Mouse (Mus musculus): ENCODE measurements around the gene Asic4. TPM values are rescaled to one million over a fixed set of nuclear protein-coding genes. Genes with fewer than 3 reads are reported as not detected.
A peak's percentile ranks its signal among the peaks of the same experiment; 100 is the strongest.

The Asic4 gene
- polyA plus RNA-seq, 1 experiment from 2014 or later = 0.61 TPM

DNA sequence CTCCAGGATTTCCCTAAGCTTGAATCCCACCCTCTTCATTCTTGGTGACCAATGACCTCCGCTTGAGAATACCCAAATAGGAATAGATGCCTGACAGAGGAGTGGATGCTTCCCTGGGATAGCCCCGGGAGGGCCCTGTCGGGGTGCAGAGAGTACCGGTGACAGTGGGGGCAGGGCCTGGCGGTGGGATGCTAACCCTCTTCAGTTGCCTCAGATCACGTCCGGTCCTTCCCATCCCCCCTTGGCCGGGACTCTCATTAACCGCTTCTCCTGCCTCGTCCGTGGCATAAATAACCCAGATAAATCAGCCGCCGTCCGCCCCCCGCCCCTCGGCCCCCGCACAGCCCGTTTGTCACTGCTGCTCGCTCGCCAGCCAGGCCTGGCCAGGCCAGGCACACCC, 3.6 kb upstream of the Asic4 start:
- no peak overlapping the region for H3K4me3 ChIP-seq (ENCODE audit: low read depth, low read length)
- no peaks in the 10 kb centered on the region for H3K36me3 ChIP-seq (ENCODE audit: control insufficient read depth, insufficient read depth, low read length)
- WGBS = 3% methylated on average over 19 of the region's 20 CpGs
- peaks cover 47% of the 10 kb centered on the region for H3K27me3 ChIP-seq (ENCODE audit: control insufficient read depth, insufficient read depth, low read length)
- H3K4me1 ChIP-seq (replicated peaks; ENCODE audit: control insufficient read depth, insufficient read depth, low read length) = peaks cover 57% of the 10 kb centered on the region
- DNase-seq (ENCODE audit: low spot score) (no peak), ATAC-seq (replicated peaks; ENCODE audit: low FRiP score) (no peak)
- H3K9me3 ChIP-seq (ENCODE audit: control insufficient read depth, low read length) = no peaks in the 10 kb centered on the region
- peak overlapping the region; percentile 24; the same call in 1 of the 2 replicates for H3K4me2 ChIP-seq (ENCODE audit: low read depth, low read length, severe bottlenecking)
- H3K27ac ChIP-seq (ENCODE audit: low read depth, low read length) = peak overlapping the region; percentile 21; the same call in 1 of the 2 replicates
- 0 out of 2 replicates have a peak overlapping the region, but pooled peaks have one; percentile 7 for H3K9ac ChIP-seq (ENCODE audit: low read length)

DNA sequence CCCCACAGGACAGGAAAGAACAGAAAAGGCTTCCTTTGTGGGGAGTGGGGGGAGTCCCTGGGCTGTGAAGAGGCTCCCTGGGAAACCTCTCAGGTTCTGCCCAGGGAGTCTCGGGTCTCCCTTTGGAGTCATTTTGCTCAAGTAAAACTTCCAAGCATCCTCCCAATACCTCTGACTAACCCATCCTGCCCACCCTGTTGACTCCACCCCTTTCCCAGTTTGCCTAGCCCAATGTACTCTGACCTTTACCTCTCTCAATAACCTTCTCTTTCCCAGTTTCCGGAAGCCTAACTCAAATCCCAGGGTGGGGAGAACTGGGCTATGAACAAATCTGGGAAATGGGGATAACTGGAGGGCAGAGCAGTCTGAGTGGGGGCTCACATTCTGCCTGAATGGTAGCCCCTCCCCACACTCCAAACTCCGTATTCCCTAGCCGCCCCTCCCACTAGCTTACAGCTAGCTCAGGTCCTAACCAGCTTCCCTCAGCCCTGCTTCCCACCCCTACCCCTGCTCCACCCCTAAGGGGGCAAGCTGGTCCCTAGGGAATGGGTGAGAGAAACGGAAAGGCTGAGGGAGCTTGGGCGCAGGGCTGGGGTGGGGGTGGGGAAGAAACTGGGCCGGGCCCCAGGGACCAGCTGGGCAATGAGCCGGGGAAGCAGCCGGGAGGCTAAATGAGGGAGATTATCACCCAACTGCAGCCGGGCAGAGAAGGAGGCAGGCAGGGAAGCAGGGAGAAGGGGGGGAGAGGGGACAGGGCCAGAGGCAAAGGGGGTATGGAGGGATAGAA, 2.8 kb upstream of the Asic4 start:
- Histone ChIP-seq H3K4me1 (replicated peaks; ENCODE audit: control insufficient read depth, insufficient read depth, low read length) (peaks cover 57% of the 10 kb centered on the region), H3K27ac (ENCODE audit: low read depth, low read length) (peak overlapping the region; percentile 66), H3K36me3 (ENCODE audit: control insufficient read depth, insufficient read depth, low read length) (no peaks in the 10 kb centered on the region), H3K4me2 (ENCODE audit: low read depth, low read length, severe bottlenecking) (peak overlapping the region; percentile 24; the same call in 1 of the 2 replicates), H3K27me3 (ENCODE audit: control insufficient read depth, insufficient read depth, low read length) (peaks cover 51% of the 10 kb centered on the region), H3K9me3 (ENCODE audit: control insufficient read depth, low read length) (no peaks in the 10 kb centered on the region), H3K9ac (ENCODE audit: low read length) (peak overlapping the region; percentile 24), H3K4me3 (ENCODE audit: low read depth, low read length) (no peak overlapping the region)
- DNase-seq (ENCODE audit: low spot score) = peak; percentile 72
- WGBS = 3% methylated on average over 10 of the region's 10 CpGs
- ATAC-seq (replicated peaks; ENCODE audit: low FRiP score) = 0 out of 2 replicates have a peak, but pooled peaks have one; percentile 15

DNA sequence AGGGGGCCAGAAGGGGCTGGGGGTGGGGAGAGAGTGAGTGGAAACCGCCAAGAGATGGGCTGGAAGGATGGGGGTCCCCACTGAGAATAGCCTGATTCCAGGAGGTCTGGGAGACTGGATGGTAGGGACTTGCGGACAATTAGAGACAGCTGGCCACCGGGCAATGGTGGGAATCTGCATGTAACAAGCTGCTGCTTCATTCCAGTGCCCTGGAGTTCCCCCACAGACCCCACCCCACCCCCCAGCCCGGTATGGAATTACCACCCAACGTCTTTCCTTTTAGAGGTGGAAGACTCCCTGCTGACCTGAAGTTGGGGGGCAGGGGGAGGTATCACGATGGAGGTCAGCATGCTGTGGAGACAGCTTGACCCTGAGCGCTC, 2.2 kb upstream of the Asic4 start:
- DNase-seq (ENCODE audit: low spot score) (no peak), ATAC-seq (replicated peaks; ENCODE audit: low FRiP score) (no peak)
- Histone ChIP-seq H3K9me3 (ENCODE audit: control insufficient read depth, low read length) (no peaks in the 10 kb centered on the region), H3K27me3 (ENCODE audit: control insufficient read depth, insufficient read depth, low read length) (peaks cover 53% of the 10 kb centered on the region), H3K4me3 (ENCODE audit: low read depth, low read length) (no peak overlapping the region), H3K36me3 (ENCODE audit: control insufficient read depth, insufficient read depth, low read length) (no peaks in the 10 kb centered on the region), H3K4me1 (replicated peaks; ENCODE audit: control insufficient read depth, insufficient read depth, low read length) (peaks cover 56% of the 10 kb centered on the region), H3K27ac (ENCODE audit: low read depth, low read length) (peak overlapping the region; percentile 66; the same call in 1 of the 2 replicates), H3K4me2 (ENCODE audit: low read depth, low read length, severe bottlenecking) (peak overlapping the region; percentile 24; the same call in 1 of the 2 replicates), H3K9ac (ENCODE audit: low read length) (no peak overlapping the region; the same call in 1 of the 2 replicates)
- WGBS = 0% methylated on average over 7 of the region's 7 CpGs

DNA sequence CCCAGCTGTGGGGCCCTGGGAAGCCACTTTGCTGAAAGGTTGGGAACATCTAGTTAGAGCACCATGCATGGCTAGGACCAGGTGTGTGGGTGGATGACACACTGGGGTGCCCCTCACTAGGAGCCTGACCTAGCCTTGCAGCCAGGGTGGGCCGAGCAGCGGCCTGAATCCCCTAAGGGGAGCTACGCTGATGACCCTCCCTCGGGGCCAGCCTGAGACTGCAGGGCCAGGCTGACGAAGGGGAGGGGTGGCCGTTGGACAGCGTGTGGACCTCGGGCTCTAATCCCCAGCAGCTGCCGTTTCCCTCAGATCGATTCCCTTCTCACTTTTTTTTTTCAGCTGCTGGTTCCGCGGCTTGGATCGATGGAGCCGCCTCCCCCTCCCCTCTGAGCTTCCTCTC, 1.3 kb upstream of the Asic4 start:
- Histone ChIP-seq H3K4me3 (ENCODE audit: low read depth, low read length) (no peak overlapping the region), H3K27ac (ENCODE audit: low read depth, low read length) (no peak overlapping the region), H3K9ac (ENCODE audit: low read length) (no peak overlapping the region), H3K4me1 (replicated peaks; ENCODE audit: control insufficient read depth, insufficient read depth, low read length) (peaks cover 48% of the 10 kb centered on the region), H3K4me2 (ENCODE audit: low read depth, low read length, severe bottlenecking) (no peak overlapping the region), H3K36me3 (ENCODE audit: control insufficient read depth, insufficient read depth, low read length) (no peaks in the 10 kb centered on the region), H3K27me3 (ENCODE audit: control insufficient read depth, insufficient read depth, low read length) (peaks cover 53% of the 10 kb centered on the region), H3K9me3 (ENCODE audit: control insufficient read depth, low read length) (no peaks in the 10 kb centered on the region)
- WGBS = 2% methylated on average over 13 of the region's 14 CpGs
- no peak for ATAC-seq (replicated peaks; ENCODE audit: low FRiP score)
- DNase-seq (ENCODE audit: low spot score) = no peak

DNA sequence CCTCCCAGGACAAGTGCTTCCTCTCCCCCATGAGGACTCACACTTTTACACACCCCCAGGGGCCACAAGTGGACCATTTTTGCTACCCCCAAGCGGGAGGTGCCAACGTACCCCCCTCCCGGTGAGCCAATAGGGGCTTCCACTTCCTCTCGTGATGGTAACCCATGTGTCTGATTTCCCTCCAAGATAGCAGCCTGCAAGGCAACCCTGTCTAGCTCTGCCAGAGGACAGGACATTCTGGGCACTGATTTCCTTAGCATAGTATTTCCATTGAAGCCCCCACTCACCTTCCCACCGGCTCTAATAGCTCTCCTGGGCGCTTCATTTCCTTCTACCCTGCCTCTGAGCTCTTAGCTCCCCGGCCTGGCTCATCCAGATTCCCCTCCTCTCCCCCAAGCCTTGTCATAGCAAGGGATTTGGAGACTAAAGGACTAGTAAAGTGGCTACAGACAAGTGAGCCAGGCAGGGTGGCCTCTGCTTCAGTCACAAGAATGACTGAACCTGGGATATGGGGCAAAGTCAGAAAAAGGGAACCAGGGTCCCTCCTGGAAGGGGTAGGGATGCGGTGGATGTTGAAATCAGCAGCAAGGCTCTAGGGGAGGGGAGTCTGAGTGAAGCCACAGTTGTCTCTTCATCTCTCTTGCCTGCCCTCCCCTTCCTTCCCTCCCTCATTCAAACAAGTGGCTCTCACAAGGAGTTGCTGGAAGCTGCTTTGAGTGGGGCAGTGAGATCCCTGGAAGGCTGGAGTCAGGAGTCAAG, 680 bp upstream of the Asic4 start:
- Histone ChIP-seq H3K27ac (ENCODE audit: low read depth, low read length) (no peak overlapping the region), H3K36me3 (ENCODE audit: control insufficient read depth, insufficient read depth, low read length) (no peaks in the 10 kb centered on the region), H3K4me1 (replicated peaks; ENCODE audit: control insufficient read depth, insufficient read depth, low read length) (peaks cover 44% of the 10 kb centered on the region), H3K27me3 (ENCODE audit: control insufficient read depth, insufficient read depth, low read length) (peaks cover 53% of the 10 kb centered on the region), H3K4me2 (ENCODE audit: low read depth, low read length, severe bottlenecking) (peak overlapping the region; percentile 48), H3K9me3 (ENCODE audit: control insufficient read depth, low read length) (no peaks in the 10 kb centered on the region), H3K4me3 (ENCODE audit: low read depth, low read length) (no peak overlapping the region), H3K9ac (ENCODE audit: low read length) (no peak overlapping the region)
- WGBS = 2% methylated on average over 8 of the region's 8 CpGs
- no peak for DNase-seq (ENCODE audit: low spot score)
- ATAC-seq (replicated peaks; ENCODE audit: low FRiP score) = no peak

DNA sequence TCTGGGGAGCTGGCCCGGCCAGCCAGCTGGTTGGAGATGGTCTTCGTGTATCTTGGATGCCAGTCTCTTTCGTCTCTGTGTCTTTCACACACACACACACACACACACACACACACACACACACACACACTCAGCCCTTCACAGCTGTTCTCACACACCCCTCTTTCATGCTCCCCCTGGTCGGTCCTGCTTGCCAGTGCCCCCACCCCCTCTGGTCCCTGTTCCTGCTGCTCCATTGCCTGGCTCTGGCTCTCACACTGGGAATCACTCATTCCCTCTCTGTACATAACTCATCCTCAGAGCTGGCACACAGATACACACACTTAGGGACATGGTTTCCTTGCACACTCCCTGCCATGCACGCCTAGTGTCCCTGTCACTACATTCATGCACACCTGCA, 1.7 kb downstream of the Asic4 start:
- no peak overlapping the region for H3K27ac ChIP-seq (ENCODE audit: low read depth, low read length)
- H3K4me2 ChIP-seq (ENCODE audit: low read depth, low read length, severe bottlenecking) = no peak overlapping the region
- H3K9me3 ChIP-seq (ENCODE audit: control insufficient read depth, low read length) = no peaks in the 10 kb centered on the region
- H3K4me3 ChIP-seq (ENCODE audit: low read depth, low read length) = no peak overlapping the region
- peaks cover 56% of the 10 kb centered on the region for H3K27me3 ChIP-seq (ENCODE audit: control insufficient read depth, insufficient read depth, low read length)
- H3K36me3 ChIP-seq (ENCODE audit: control insufficient read depth, insufficient read depth, low read length) = no peaks in the 10 kb centered on the region
- ATAC-seq (replicated peaks; ENCODE audit: low FRiP score) (no peak), DNase-seq (ENCODE audit: low spot score) (no peak)
- H3K9ac ChIP-seq (ENCODE audit: low read length) = no peak overlapping the region
- H3K4me1 ChIP-seq (replicated peaks; ENCODE audit: control insufficient read depth, insufficient read depth, low read length) = peaks cover 45% of the 10 kb centered on the region
- 73% methylated on average over 5 of the region's 5 CpGs for WGBS

DNA sequence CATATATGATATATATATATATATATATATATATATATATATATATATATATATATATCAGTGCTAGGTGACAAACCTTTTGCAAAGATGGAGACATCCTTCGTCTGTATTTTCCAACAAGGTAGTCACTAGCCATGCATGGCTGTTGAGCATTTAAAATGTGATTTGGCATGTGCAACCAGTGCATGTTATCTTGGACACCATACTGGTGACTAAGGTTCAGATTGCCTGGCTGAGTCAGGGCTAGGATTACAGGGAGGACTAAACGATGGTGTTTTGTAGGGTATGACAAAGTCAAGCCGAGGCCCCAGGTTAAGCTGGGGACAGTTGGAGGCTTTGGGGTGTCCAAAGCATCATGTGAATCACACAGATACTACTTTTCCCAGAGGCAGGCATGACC, 5.2 kb downstream of the Asic4 start:
- H3K9me3 ChIP-seq (ENCODE audit: control insufficient read depth, low read length) = no peaks in the 10 kb centered on the region
- DNase-seq (ENCODE audit: low spot score) (no peak), ATAC-seq (replicated peaks; ENCODE audit: low FRiP score) (no peak)
- H3K4me2 ChIP-seq (ENCODE audit: low read depth, low read length, severe bottlenecking) = no peak overlapping the region
- H3K9ac ChIP-seq (ENCODE audit: low read length) = no peak overlapping the region
- no peak overlapping the region for H3K4me3 ChIP-seq (ENCODE audit: low read depth, low read length)
- no peaks in the 10 kb centered on the region for H3K36me3 ChIP-seq (ENCODE audit: control insufficient read depth, insufficient read depth, low read length)
- H3K27ac ChIP-seq (ENCODE audit: low read depth, low read length) = no peak overlapping the region
- peaks cover 23% of the 10 kb centered on the region for H3K4me1 ChIP-seq (replicated peaks; ENCODE audit: control insufficient read depth, insufficient read depth, low read length)
- WGBS = 73% methylated on average over 3 of the region's 3 CpGs
- peaks cover 34% of the 10 kb centered on the region for H3K27me3 ChIP-seq (ENCODE audit: control insufficient read depth, insufficient read depth, low read length)

DNA sequence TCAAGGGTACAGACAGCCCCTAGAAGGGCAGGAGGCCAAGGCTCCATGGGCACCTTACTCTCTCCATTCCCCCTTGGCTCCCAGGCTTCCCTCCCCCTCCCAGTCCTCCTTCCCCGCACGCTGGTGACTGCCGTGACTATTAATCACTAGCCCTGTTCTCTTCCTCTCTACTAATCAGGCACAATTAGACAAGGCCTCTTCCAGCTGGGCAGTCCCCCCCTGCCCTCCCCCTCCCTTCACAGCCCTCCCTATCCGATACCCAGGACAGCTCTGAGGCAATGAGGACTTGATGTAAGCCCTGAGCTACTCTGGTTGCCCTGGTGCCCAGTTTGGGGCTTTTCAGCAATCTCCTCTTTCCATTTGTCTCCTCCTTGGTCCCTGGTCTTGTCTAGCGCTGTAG, 5.7 kb downstream of the Asic4 start:
- Histone ChIP-seq H3K9ac (ENCODE audit: low read length) (no peak overlapping the region), H3K4me3 (ENCODE audit: low read depth, low read length) (no peak overlapping the region), H3K27ac (ENCODE audit: low read depth, low read length) (no peak overlapping the region), H3K4me2 (ENCODE audit: low read depth, low read length, severe bottlenecking) (no peak overlapping the region), H3K9me3 (ENCODE audit: control insufficient read depth, low read length) (no peaks in the 10 kb centered on the region), H3K27me3 (ENCODE audit: control insufficient read depth, insufficient read depth, low read length) (peaks cover 29% of the 10 kb centered on the region), H3K4me1 (replicated peaks; ENCODE audit: control insufficient read depth, insufficient read depth, low read length) (peaks cover 21% of the 10 kb centered on the region), H3K36me3 (ENCODE audit: control insufficient read depth, insufficient read depth, low read length) (no peaks in the 10 kb centered on the region)
- 12% methylated on average over 5 of the region's 5 CpGs for WGBS
- DNase-seq (ENCODE audit: low spot score) (peak; percentile 68), ATAC-seq (replicated peaks; ENCODE audit: low FRiP score) (peak; percentile 50; the same call in 1 of the 2 replicates)
